Mouse (Mus musculus) erythroblast, embryonic 14.5 days (primary cell): ENCODE data around the gene Ifna11.
"Not testable (repeated sequence)": the region's sequence is repeated elsewhere in the genome, so short reads cannot be mapped to it uniquely, and the experiment has no call there.

Experiments
- GATA1 ChIP-seq: IDR thresholded peaks from 2 replicates; pipeline ENCODE4 v1.6.1; 2012; ENCODE audit warnings: low read length, inconsistent platforms, mixed read lengths
- TAL1 ChIP-seq: IDR thresholded peaks from 3 replicates; pipeline ENCODE4 v1.6.1; 2012; ENCODE audit warnings: low read length, inconsistent platforms, mixed read lengths

GRCm38 (mm10) chr4:88773534-88773933 is 46.2 kb upstream of the Ifna11 start, which contains the start of gene Gm13290:
- TF ChIP-seq TAL1, GATA1: not testable (repeated sequence)
